Mouse (Mus musculus): ENCODE results near the gene Gria3.

DNA sequence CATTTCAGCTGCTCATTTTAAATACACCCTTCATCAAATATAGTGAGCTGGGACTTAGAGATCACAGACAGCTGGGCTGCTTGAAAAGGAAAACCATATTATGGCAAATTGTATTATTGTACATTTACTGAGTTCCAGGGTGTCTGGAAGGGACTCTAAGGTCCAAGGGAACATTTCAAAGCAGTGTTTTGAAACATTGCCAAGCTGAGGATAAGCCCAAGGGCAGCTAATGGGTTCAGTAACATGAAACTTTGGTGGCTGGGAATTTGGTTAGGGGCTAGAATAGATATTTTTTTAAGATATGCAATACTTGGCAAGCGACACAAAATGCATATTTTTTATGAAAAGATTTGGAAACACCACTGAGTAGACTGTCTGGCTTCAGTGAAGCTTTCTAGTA is 48.2 kb downstream of the Gria3 start:
- no peak for TF ChIP-seq CTCF (IDR thresholded peaks at IDR 0.05; ENCODE audit: low read depth)
- no peak for TF ChIP-seq EP300 (optimal IDR thresholded peaks at IDR 0.05)
